Mouse (Mus musculus) bone marrow, adult 2 months (tissue): ENCODE measurements around the gene Smpx. TPM values are rescaled to one million over a fixed set of nuclear protein-coding genes. Genes with fewer than 3 reads are reported as not detected.

Source experiments
- H3K27ac ChIP-seq: fragments of 200-500 bp; 2 replicates; pipeline ENCODE4 v1.5.1; 2012; ENCODE audit warnings: low read depth, mild to moderate bottlenecking, control low read depth, inconsistent platforms, low read length; ENCODE audit not compliant: control insufficient read depth, poor library complexity, insufficient read depth
- H3K4me1 ChIP-seq: fragments of 200-500 bp; 2 replicates; pipeline ENCODE4 v1.6.1; 2011; ENCODE audit warnings: low read length; ENCODE audit not compliant: control insufficient read depth, insufficient read depth
- H3K4me3 ChIP-seq: fragments of 200-500 bp; replicated peaks from 2 replicates; pipeline ENCODE3; 2011; ENCODE audit warnings: mild to moderate bottlenecking, low read depth, low read length, control low read depth; ENCODE audit not compliant: control insufficient read depth
- CTCF ChIP-seq: fragments of 200-500 bp; IDR thresholded peaks from 2 replicates; pipeline ENCODE4 v1.5.1; 2011; ENCODE audit warnings: low read length, control low read depth; ENCODE audit not compliant: control insufficient read depth, insufficient read depth
- POLR2A ChIP-seq: fragments of 200-500 bp; IDR thresholded peaks from 2 replicates; pipeline ENCODE4 v1.6.1; 2011; ENCODE audit warnings: low read depth, mild to moderate bottlenecking, control low read depth, low read length, borderline replicate concordance; ENCODE audit not compliant: control insufficient read depth
- WGBS: fragments of 180-500 bp; shearing (Covaris S2); methylation state at CpG from one replicate; pipeline ENCODE4 v1.1.7; 2018; 5-methylcytosine and 5-hydroxymethylcytosine counted together
- polyA plus RNA-seq: library from polyadenylated mRNA; stranded (reverse); fragments of >200 nt; gene quantifications from 2 replicates; pipeline ENCODE4 v1.2.4, GENCODE M21; 2011; ENCODE audit warnings: low replicate concordance; ENCODE audit not compliant: missing spikeins, insufficient read depth, insufficient read length

Gene Smpx
- polyA plus RNA-seq, 1 experiment: not detected

- no peaks in the 10 kb centered on the region for H3K4me1 ChIP-seq
- TF ChIP-seq CTCF (no peak), POLR2A (no peak)
- no peak overlapping the region for H3K4me3 ChIP-seq
- H3K27ac ChIP-seq: no peak overlapping the region
- WGBS: 63% methylated on average over 4 of the region's 4 CpGs
Observed at GRCm38 (mm10) chrX:157708616-157709280, 10.0 kb downstream of the Smpx start.

- no peak overlapping the region for H3K27ac ChIP-seq
- no peaks in the 10 kb centered on the region for H3K4me1 ChIP-seq
- no peak overlapping the region for H3K4me3 ChIP-seq
- no peak for TF ChIP-seq POLR2A
- no peak for TF ChIP-seq CTCF
- WGBS: 62% methylated on average over 3 of the region's 3 CpGs
Observed at GRCm38 (mm10) chrX:157719907-157720306, 21.2 kb downstream of the Smpx start.

GRCm38 (mm10) chrX:157730622-157731341 lies 32.1 kb downstream of the Smpx start:
- TF ChIP-seq POLR2A: no peak
- TF ChIP-seq CTCF: no peak
- H3K27ac ChIP-seq: no peak overlapping the region
- H3K4me1 ChIP-seq: no peaks in the 10 kb centered on the region
- WGBS: 52% methylated on average over 7 of the region's 7 CpGs
- no peak overlapping the region for H3K4me3 ChIP-seq

- WGBS: 25% methylated on average over 9 of the region's 9 CpGs
- TF ChIP-seq POLR2A (no peak), CTCF (no peak)
- Histone ChIP-seq H3K27ac (no peak overlapping the region), H3K4me3 (no peak overlapping the region), H3K4me1 (no peaks in the 10 kb centered on the region)
Observed at GRCm38 (mm10) chrX:157731658-157732314, 33.1 kb downstream of the Smpx start.

GRCm38 (mm10) chrX:157732346-157732745 lies 33.6 kb downstream of the Smpx start:
- Histone ChIP-seq H3K4me3 (no peak overlapping the region), H3K27ac (no peak overlapping the region), H3K4me1 (no peaks in the 10 kb centered on the region)
- TF ChIP-seq POLR2A (no peak), CTCF (no peak)
- WGBS: 21% methylated on average over 3 of the region's 3 CpGs

- TF ChIP-seq POLR2A (no peak), CTCF (no peak)
- Histone ChIP-seq H3K4me3 (no peak overlapping the region), H3K4me1 (no peaks in the 10 kb centered on the region), H3K27ac (no peak overlapping the region)
- WGBS: 56% methylated on average over 2 of the region's 2 CpGs
Observed at GRCm38 (mm10) chrX:157733836-157734235, 35.1 kb downstream of the Smpx start.

- no peak overlapping the region for H3K4me3 ChIP-seq
- 77% methylated on average over 1 of the region's 1 CpGs for whole genome bisulfite sequencing
- no peak overlapping the region for H3K27ac ChIP-seq
- no peak for TF ChIP-seq CTCF
- no peak for TF ChIP-seq POLR2A
- H3K4me1 ChIP-seq: no peaks in the 10 kb centered on the region
Observed at GRCm38 (mm10) chrX:157734341-157734740, 35.6 kb downstream of the Smpx start.

- WGBS: 81% methylated on average over 10 of the region's 10 CpGs
- TF ChIP-seq CTCF: no peak
- TF ChIP-seq POLR2A: no peak
Observed at GRCm38 (mm10) chrX:157747815-157748544, 49.3 kb downstream of the Smpx start.

More at GRCm38 (mm10) chrX:157747815-157748544, 49.3 kb downstream of the Smpx start:
- no peak overlapping the region for H3K27ac ChIP-seq
- H3K4me1 ChIP-seq: no peaks in the 10 kb centered on the region
- no peak overlapping the region for H3K4me3 ChIP-seq
